Mouse (Mus musculus): Measurements from ENCODE around the gene Ano4. TPM values are rescaled to one million over a fixed set of nuclear protein-coding genes. Genes with fewer than 3 reads are reported as not detected.

The Ano4 gene
- polyA plus RNA-seq, 1 experiment: 0.31 TPM

DNA sequence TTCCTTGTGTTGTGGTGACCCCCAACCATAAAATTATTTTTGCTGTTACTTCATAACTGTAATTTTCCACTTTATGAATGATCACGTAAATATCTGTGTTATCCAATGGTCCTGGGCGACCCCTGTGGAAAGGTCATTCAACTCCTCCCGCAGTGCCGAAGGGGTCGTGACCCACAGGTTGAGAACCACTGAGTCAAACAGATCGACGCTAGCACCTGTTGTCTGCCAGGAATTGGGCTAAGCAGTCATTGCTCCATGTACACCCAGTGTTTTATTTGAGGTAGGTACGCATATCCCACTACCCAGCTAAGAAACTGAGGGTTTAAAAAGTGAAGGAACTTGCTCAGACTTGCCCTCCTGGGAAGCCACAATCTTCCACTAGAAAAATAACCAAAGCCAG is 14.8 kb downstream of the Ano4 start:
- Histone ChIP-seq H3K4me1 (ENCODE audit: control insufficient read depth, insufficient read depth, low read length) (no peaks in the 10 kb centered on the region), H3K27ac (ENCODE audit: control insufficient read depth, insufficient read depth, low read depth, low read length) (no peak overlapping the region), H3K27me3 (ENCODE audit: control insufficient read depth, insufficient read depth, low read length) (no peaks in the 10 kb centered on the region), H3K4me3 (ENCODE audit: control insufficient read depth, low read depth, low read length) (no peak overlapping the region), H3K36me3 (ENCODE audit: control insufficient read depth, insufficient read depth, low read length) (no peaks in the 10 kb centered on the region)
- no peak for TF ChIP-seq POLR2A (IDR thresholded peaks at IDR 0.05; ENCODE audit: control insufficient read depth, low read depth, low read length)
- TF ChIP-seq CTCF (IDR thresholded peaks at IDR 0.05; ENCODE audit: control insufficient read depth, insufficient read depth, insufficient replicate concordance, low read depth, low read length): no peak

DNA sequence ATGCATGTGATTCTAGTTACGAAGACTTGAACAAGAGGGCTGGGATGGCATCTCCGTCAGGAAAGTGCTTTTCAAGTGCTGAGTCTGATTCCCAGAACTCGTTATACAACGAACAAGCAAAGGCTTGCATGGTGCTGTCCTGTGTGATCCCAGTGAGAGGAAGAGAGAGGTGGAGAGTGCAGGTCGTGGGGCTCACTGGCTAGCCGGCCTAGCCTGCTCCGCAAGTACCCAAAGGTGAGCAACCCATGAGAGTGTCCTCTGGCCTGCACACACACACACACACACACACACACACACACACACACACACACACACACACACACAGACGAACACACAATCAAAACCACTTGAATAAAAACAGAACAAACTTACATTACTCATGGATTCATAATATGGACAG is 15.7 kb downstream of the Ano4 start:
- Histone ChIP-seq H3K36me3 (ENCODE audit: control insufficient read depth, insufficient read depth, low read length) (no peaks in the 10 kb centered on the region), H3K27me3 (ENCODE audit: control insufficient read depth, insufficient read depth, low read length) (no peaks in the 10 kb centered on the region), H3K4me1 (ENCODE audit: control insufficient read depth, insufficient read depth, low read length) (no peaks in the 10 kb centered on the region), H3K27ac (ENCODE audit: control insufficient read depth, insufficient read depth, low read depth, low read length) (no peak overlapping the region), H3K4me3 (ENCODE audit: control insufficient read depth, low read depth, low read length) (no peak overlapping the region)
- no peak for TF ChIP-seq POLR2A (IDR thresholded peaks at IDR 0.05; ENCODE audit: control insufficient read depth, low read depth, low read length)
- no peak for TF ChIP-seq CTCF (IDR thresholded peaks at IDR 0.05; ENCODE audit: control insufficient read depth, insufficient read depth, insufficient replicate concordance, low read depth, low read length)

DNA sequence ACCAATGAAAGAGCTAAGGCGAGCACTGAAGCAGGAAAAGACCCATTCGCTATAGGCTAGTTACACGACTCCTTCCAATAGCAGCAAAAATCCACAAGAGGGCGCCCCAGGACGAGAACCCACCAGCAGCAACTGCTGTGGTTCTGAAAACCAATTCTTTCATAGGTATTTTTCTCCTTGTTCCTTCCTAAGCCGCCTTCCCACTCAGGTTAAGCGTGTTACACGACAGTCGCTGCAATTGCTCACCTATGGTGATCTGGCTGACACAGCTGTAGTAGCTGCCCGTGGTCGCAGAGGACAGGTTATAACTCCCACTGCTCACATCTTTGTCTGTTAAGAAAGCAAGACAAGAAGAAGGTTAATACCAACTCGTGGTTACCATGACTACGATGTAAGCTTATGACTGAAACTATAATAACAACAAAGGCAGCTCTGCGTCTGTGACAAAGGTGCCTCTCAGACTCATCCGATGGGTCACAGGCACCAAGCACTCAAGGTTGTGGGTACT is 17.5 kb downstream of the Ano4 start:
- no peaks in the 10 kb centered on the region for H3K36me3 ChIP-seq (ENCODE audit: control insufficient read depth, insufficient read depth, low read length)
- no peaks in the 10 kb centered on the region for H3K27me3 ChIP-seq (ENCODE audit: control insufficient read depth, insufficient read depth, low read length)
- H3K27ac ChIP-seq (ENCODE audit: control insufficient read depth, insufficient read depth, low read depth, low read length): no peak overlapping the region
- no peaks in the 10 kb centered on the region for H3K4me1 ChIP-seq (ENCODE audit: control insufficient read depth, insufficient read depth, low read length)
- H3K4me3 ChIP-seq (ENCODE audit: control insufficient read depth, low read depth, low read length): no peak overlapping the region
- no peak for TF ChIP-seq POLR2A (IDR thresholded peaks at IDR 0.05; ENCODE audit: control insufficient read depth, low read depth, low read length)
- TF ChIP-seq CTCF (IDR thresholded peaks at IDR 0.05; ENCODE audit: control insufficient read depth, insufficient read depth, insufficient replicate concordance, low read depth, low read length): peak; percentile 69; the same call in 1 of the 2 replicates

DNA sequence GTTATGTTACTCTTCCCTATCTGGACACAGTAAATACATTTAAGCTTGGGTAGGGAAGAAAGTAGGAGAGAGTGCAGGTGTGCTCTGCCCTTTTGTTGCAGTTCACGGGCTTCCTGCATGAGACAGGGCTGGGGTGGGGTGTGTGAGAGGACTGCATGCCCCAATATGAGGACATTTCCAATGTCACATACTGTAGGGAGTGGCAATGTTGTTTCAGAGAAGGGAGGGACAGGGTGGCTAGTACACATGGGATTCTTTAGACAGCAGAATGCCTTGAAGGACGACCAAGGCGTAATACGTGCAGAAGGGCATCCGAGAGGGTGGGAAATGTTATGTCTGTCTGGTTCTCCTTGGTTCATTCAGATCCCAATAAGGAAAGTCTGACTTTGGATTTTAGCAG is 18.2 kb downstream of the Ano4 start:
- TF ChIP-seq POLR2A (IDR thresholded peaks at IDR 0.05; ENCODE audit: control insufficient read depth, low read depth, low read length) (no peak), CTCF (IDR thresholded peaks at IDR 0.05; ENCODE audit: control insufficient read depth, insufficient read depth, insufficient replicate concordance, low read depth, low read length) (no peak)
- no peaks in the 10 kb centered on the region for H3K4me1 ChIP-seq (ENCODE audit: control insufficient read depth, insufficient read depth, low read length)
- H3K27me3 ChIP-seq (ENCODE audit: control insufficient read depth, insufficient read depth, low read length): no peaks in the 10 kb centered on the region
- H3K4me3 ChIP-seq (ENCODE audit: control insufficient read depth, low read depth, low read length): no peak overlapping the region
- no peaks in the 10 kb centered on the region for H3K36me3 ChIP-seq (ENCODE audit: control insufficient read depth, insufficient read depth, low read length)
- H3K27ac ChIP-seq (ENCODE audit: control insufficient read depth, insufficient read depth, low read depth, low read length): no peak overlapping the region

DNA sequence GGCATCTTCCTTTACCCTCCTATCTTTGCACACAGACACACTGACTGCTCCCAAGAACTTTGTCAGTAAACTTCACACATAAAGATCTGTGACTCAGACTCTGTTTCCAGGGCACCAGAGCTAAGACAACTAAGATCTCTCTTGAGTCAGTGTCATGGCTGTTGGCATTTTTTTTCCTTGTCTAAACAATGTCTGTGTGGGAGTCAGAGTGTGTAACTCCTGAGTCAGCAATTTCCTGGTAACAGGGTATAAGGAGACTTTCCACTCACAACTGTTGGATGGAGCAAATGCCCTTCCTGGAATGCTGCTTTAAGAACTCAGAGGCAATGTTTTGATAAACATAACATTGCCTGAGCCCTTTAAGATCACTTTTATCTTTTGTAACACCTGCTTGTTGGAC is 37.0 kb downstream of the Ano4 start:
- H3K27me3 ChIP-seq (ENCODE audit: control insufficient read depth, insufficient read depth, low read length): no peaks in the 10 kb centered on the region
- no peak overlapping the region for H3K27ac ChIP-seq (ENCODE audit: control insufficient read depth, insufficient read depth, low read depth, low read length)
- no peaks in the 10 kb centered on the region for H3K4me1 ChIP-seq (ENCODE audit: control insufficient read depth, insufficient read depth, low read length)
- H3K36me3 ChIP-seq (ENCODE audit: control insufficient read depth, insufficient read depth, low read length): no peaks in the 10 kb centered on the region
- TF ChIP-seq CTCF (IDR thresholded peaks at IDR 0.05; ENCODE audit: control insufficient read depth, insufficient read depth, insufficient replicate concordance, low read depth, low read length) (no peak), POLR2A (IDR thresholded peaks at IDR 0.05; ENCODE audit: control insufficient read depth, low read depth, low read length) (no peak)
- no peak overlapping the region for H3K4me3 ChIP-seq (ENCODE audit: control insufficient read depth, low read depth, low read length)

DNA sequence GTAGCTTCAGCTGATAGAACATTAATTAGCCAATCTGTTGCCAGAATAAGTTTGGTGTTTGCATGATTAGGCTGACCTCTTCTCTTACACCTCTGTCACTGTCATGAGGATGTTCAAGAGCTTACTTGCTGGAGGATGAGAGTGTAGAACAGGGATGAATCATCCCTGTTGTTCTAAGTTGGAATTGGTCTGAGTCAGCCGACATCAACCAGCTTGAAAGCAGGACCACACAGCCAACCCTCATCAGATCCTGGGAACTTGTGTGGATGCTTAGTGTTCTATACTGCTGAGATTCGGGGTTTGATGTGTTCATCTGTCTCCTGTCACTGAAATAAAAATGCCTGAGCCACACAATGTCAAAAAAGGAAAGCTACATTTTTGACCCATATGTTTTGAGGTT is 44.2 kb downstream of the Ano4 start:
- Histone ChIP-seq H3K27me3 (ENCODE audit: control insufficient read depth, insufficient read depth, low read length) (no peaks in the 10 kb centered on the region), H3K4me3 (ENCODE audit: control insufficient read depth, low read depth, low read length) (no peak overlapping the region), H3K36me3 (ENCODE audit: control insufficient read depth, insufficient read depth, low read length) (no peaks in the 10 kb centered on the region), H3K4me1 (ENCODE audit: control insufficient read depth, insufficient read depth, low read length) (no peaks in the 10 kb centered on the region), H3K27ac (ENCODE audit: control insufficient read depth, insufficient read depth, low read depth, low read length) (no peak overlapping the region)
- TF ChIP-seq CTCF (IDR thresholded peaks at IDR 0.05; ENCODE audit: control insufficient read depth, insufficient read depth, insufficient replicate concordance, low read depth, low read length) (no peak), POLR2A (IDR thresholded peaks at IDR 0.05; ENCODE audit: control insufficient read depth, low read depth, low read length) (no peak)

DNA sequence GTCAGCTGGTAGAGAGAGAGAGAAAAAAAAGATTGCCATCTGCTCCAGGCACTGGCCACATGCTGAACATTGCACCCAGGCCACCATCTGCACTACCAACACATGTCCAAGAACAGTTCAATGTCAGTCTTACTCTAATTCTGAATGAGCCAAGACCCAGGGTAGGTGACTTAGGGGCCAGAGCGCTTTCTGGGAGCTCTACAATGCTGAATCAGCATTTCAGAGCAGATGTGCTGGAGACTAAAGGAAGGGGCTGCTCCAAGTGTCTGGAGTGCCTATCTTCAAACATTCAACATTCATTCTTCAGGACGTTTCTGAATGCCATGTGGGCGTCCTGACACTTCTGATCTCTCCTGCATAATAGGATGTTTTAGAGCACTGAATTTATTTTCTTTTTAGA is 51.8 kb downstream of the Ano4 start:
- Histone ChIP-seq H3K36me3 (ENCODE audit: control insufficient read depth, insufficient read depth, low read length) (no peaks in the 10 kb centered on the region), H3K4me3 (ENCODE audit: control insufficient read depth, low read depth, low read length) (no peak overlapping the region), H3K4me1 (ENCODE audit: control insufficient read depth, insufficient read depth, low read length) (no peaks in the 10 kb centered on the region), H3K27me3 (ENCODE audit: control insufficient read depth, insufficient read depth, low read length) (no peaks in the 10 kb centered on the region), H3K27ac (ENCODE audit: control insufficient read depth, insufficient read depth, low read depth, low read length) (no peak overlapping the region)
- TF ChIP-seq POLR2A (IDR thresholded peaks at IDR 0.05; ENCODE audit: control insufficient read depth, low read depth, low read length) (no peak), CTCF (IDR thresholded peaks at IDR 0.05; ENCODE audit: control insufficient read depth, insufficient read depth, insufficient replicate concordance, low read depth, low read length) (no peak)

DNA sequence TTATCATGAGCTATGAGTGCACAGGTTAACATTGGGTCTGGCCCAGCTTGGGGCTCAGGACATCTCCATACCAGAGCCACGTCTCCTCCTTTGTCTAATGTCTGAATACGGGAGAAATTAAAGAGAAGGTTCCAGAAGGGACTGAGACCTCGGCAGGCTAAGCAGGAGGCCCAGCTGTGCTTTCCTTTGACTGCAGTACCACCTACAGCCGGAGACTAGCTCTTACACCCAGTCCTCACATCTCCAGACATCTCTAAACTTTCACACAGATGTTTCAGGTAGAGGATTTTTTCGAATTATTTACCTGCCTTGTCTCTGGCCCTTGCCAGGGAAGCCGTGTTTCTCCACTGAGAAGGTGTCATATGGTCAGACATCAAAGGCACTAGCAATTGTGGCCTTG is 53.9 kb downstream of the Ano4 start:
- no peaks in the 10 kb centered on the region for H3K36me3 ChIP-seq (ENCODE audit: control insufficient read depth, insufficient read depth, low read length)
- TF ChIP-seq POLR2A (IDR thresholded peaks at IDR 0.05; ENCODE audit: control insufficient read depth, low read depth, low read length) (no peak), CTCF (IDR thresholded peaks at IDR 0.05; ENCODE audit: control insufficient read depth, insufficient read depth, insufficient replicate concordance, low read depth, low read length) (no peak)
- H3K4me1 ChIP-seq (ENCODE audit: control insufficient read depth, insufficient read depth, low read length): peaks cover 2% of the 10 kb centered on the region
- H3K4me3 ChIP-seq (ENCODE audit: control insufficient read depth, low read depth, low read length): no peak overlapping the region
- H3K27me3 ChIP-seq (ENCODE audit: control insufficient read depth, insufficient read depth, low read length): no peaks in the 10 kb centered on the region
- no peak overlapping the region for H3K27ac ChIP-seq (ENCODE audit: control insufficient read depth, insufficient read depth, low read depth, low read length)

Data from testis, adult 2 months (tissue).